Mouse (Mus musculus) limb, embryonic 11.5 days (tissue): ENCODE results near the gene Sars2. TPM values are rescaled to one million over a fixed set of nuclear protein-coding genes. Genes with fewer than 3 reads are reported as not detected.

Source experiments
- ATAC-seq: fragments of 200-750 bp; cut with Nextera tagmentation; 2 replicates; pipeline ENCODE4 v1.8.0; 2017; ENCODE audit warnings: low read depth; ENCODE audit not compliant: insufficient number of reproducible peaks, low FRiP score, low TSS enrichment
- DNase-seq: peaks from one replicate; pipeline ENCODE4 v3.0.0-alpha.2; 2015; ENCODE audit warnings: low spot score
- H3K27ac ChIP-seq: fragments of 300-500 bp; sonication (generic); replicated peaks from 2 replicates; pipeline ENCODE4 v1.5.1; 2014; ENCODE audit warnings: low read depth, mild to moderate bottlenecking, low read length
- H3K27me3 ChIP-seq: fragments of 300-500 bp; sonication (generic); 2 replicates; pipeline ENCODE4 v1.6.1; 2014; ENCODE audit warnings: mild to moderate bottlenecking, low read length, mixed read lengths; ENCODE audit not compliant: control insufficient read depth, insufficient read depth
- H3K36me3 ChIP-seq: fragments of 300-500 bp; sonication (generic); 2 replicates; pipeline ENCODE4 v1.6.1; 2014; ENCODE audit warnings: mild to moderate bottlenecking, low read length, moderate library complexity, mixed read lengths; ENCODE audit not compliant: control insufficient read depth, insufficient read depth
- H3K4me1 ChIP-seq: fragments of 300-500 bp; sonication (generic); 2 replicates; pipeline ENCODE4 v1.6.1; 2014; ENCODE audit warnings: low read length, mixed read lengths; ENCODE audit not compliant: control insufficient read depth, insufficient read depth
- H3K4me2 ChIP-seq: fragments of 300-500 bp; sonication (generic); 2 replicates; pipeline ENCODE4 v1.6.1; 2014; ENCODE audit warnings: low read depth, mild to moderate bottlenecking, moderate library complexity; ENCODE audit not compliant: severe bottlenecking
- H3K4me3 ChIP-seq: fragments of 300-500 bp; sonication (generic); 2 replicates; pipeline ENCODE4 v1.5.1; 2014; ENCODE audit warnings: low read depth, low read length
- H3K9ac ChIP-seq: fragments of 300-500 bp; sonication (generic); 2 replicates; pipeline ENCODE4 v1.6.1; 2014; ENCODE audit warnings: mild to moderate bottlenecking, low read length
- H3K9me3 ChIP-seq: fragments of 300-500 bp; sonication (generic); 2 replicates; pipeline ENCODE4 v1.6.1; 2016; ENCODE audit warnings: low read length; ENCODE audit not compliant: control insufficient read depth
- WGBS: fragments of 180-500 bp; shearing (Covaris S2); extraction: QIAGEN DNeasy Blood & Tissue Kit; methylation state at CpG from one replicate; pipeline ENCODE4 v1.1.7; 2014; 5-methylcytosine and 5-hydroxymethylcytosine counted together
- polyA plus RNA-seq: library from polyadenylated mRNA; unstranded; fragments of >200 nt; fragmentation: Nextera tagmentation; extraction: Ambion mirVana; gene quantifications from 2 replicates; pipeline ENCODE4 v1.2.1, GENCODE M21; 2014

The Sars2 gene
- polyA plus RNA-seq, 1 experiment from 2014 or later = 34.9 TPM

DNA sequence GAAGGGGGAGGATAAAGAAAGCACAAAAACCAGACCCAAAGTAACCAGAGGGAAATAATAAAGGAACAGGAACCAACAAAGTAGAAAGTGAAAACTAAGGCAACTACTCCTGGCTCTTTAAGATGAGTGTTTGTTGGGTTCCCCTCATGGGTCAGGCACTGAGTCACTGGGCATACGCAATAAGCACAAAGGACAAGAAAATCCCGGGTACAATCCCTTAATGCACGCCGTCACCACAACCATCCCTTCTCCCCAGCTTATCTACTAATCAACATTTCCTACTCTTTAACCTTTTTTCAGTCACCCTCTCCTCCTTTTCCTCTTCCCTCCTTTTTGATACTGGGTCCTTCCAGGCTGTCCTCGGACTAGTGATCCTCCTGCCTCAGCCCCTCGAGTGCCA is 23.4 kb downstream of the Sars2 start:
- H3K27me3 ChIP-seq = no peaks in the 10 kb centered on the region
- H3K9ac ChIP-seq = no peak overlapping the region
- DNase-seq (no peak), ATAC-seq (no peak)
- peaks cover 6% of the 10 kb centered on the region; the same call in 1 of the 2 replicates for H3K4me1 ChIP-seq
- no peaks in the 10 kb centered on the region for H3K9me3 ChIP-seq
- peaks cover 10% of the 10 kb centered on the region; the same call in 1 of the 2 replicates for H3K36me3 ChIP-seq
- no peak overlapping the region for H3K4me3 ChIP-seq
- peak overlapping the region; percentile 69; the same call in 1 of the 2 replicates for H3K4me2 ChIP-seq
- 86% methylated on average over 6 of the region's 6 CpGs for WGBS
- no peak overlapping the region for H3K27ac ChIP-seq

DNA sequence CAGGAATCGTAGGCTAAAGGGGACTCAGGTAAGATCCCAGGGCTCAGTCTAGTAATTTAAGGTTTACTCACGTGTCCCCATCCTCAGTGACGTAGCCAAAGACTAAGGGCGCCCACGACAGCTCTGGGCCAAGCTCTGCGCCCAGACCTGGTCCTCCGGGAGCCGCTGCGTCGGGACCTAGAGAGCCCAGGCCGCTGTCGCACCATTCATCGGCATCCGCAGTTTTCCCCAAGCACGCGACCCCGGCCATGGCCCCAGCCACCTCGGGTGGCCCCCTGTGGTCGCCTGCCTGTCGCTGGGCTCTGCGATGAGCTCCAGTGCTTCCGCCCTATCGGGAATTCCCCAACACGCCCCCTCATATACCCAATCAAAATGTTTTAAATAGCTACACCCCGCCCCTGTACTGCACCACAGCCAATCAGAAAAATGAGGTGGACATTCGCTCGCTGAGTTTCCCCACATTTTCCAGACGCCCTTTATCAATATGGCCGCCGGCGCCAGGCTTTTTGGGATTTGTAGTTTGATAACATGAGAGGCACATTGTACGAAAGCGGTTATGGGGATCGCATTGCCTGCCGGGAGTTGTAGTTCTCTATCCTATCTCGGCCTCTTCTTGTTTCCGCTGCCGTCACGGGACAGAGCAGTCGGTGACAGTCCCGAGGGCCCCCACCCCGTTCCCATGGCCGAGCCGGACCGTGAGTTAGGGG is 24.5 kb downstream of the Sars2 start, which contains the start of gene Sirt2:
TSS of gene Sirt2 (plus strand) at position 563 of the 707 bp plus-strand sequence.
- Histone ChIP-seq H3K4me3 (peak within 1 kb of the TSS; percentile 71), H3K36me3 (peaks cover 4% of the 10 kb centered on the region; the same call in 1 of the 2 replicates), H3K9me3 (no peaks in the 10 kb centered on the region), H3K4me1 (peaks cover 6% of the 10 kb centered on the region; the same call in 1 of the 2 replicates), H3K4me2 (peak within 1 kb of the TSS; percentile 69), H3K27me3 (no peaks in the 10 kb centered on the region), H3K9ac (peak within 1 kb of the TSS; percentile 58), H3K27ac (no peak within 1 kb of the TSS)
- under 1% methylated on average over 45 of the region's 45 CpGs for WGBS
- peak; percentile 98 for DNase-seq
- peak; percentile 98 for ATAC-seq

DNA sequence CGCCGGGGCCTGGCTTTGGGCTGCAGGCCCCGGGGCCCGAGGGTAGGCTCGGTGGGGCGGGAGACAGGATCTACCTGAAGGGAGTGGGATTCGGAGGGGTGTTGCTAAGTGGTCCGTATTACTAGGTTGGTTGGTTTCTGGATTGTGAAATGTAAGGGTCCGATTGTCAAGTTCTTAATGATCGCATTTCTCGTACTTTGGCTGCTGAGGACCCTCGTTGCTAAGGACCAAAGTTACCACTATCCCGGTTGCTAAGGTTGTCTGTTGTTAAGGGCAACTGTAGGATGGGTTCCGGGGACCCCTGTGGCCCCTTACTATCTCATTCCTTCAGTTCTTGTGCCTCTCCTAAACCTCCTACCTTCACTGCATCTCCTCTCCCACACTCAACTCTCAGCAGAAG is 25.1 kb downstream of the Sars2 start:
- peak overlapping the region; percentile 71 for H3K4me3 ChIP-seq

DNA sequence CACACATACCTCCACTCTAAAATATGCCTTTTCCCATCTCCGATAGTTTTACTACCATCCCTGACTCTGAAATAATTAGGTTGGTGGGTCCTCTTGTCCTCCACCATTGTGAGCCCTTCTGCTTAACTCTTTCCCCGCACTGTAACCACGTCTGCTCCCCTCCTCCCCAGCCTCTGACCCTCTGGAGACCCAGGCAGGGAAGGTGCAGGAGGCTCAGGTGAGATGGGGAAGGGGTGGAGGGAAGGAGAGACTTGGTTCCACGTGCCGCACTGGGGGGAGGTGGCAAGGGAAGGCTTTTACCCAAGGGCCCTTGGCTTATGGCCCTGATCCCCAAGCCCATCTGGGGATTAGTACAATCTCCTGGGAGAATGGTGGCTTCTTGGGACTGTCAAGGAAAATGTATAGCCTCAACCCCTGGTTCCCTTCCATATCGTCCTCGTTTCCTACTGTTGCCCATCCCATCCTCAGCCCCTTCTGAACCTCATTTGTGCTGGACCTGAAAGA is 25.7 kb downstream of the Sars2 start, which contains the start of gene Nfkbib:
TSS of gene Nfkbib (minus strand) at position 51 of the 504 bp plus-strand sequence.
- Histone ChIP-seq H3K27ac (no peak within 1 kb of the TSS), H3K9ac (peak within 1 kb of the TSS; percentile 52; the same call in 1 of the 2 replicates), H3K4me1 (peaks cover 6% of the 10 kb centered on the region; the same call in 1 of the 2 replicates), H3K4me2 (peak within 1 kb of the TSS; percentile 62), H3K36me3 (no peaks in the 10 kb centered on the region), H3K9me3 (no peaks in the 10 kb centered on the region), H3K4me3 (peak within 1 kb of the TSS; percentile 71), H3K27me3 (no peaks in the 10 kb centered on the region)
- ATAC-seq (no peak), DNase-seq (no peak)
- 67% methylated on average over 7 of the region's 7 CpGs for WGBS

More for the DNA sequence above, 25.1 kb downstream of the Sars2 start:
- ATAC-seq (no peak), DNase-seq (no peak)
- Histone ChIP-seq H3K9me3 (no peaks in the 10 kb centered on the region), H3K27ac (no peak overlapping the region), H3K4me1 (peaks cover 6% of the 10 kb centered on the region; the same call in 1 of the 2 replicates), H3K27me3 (no peaks in the 10 kb centered on the region), H3K9ac (peak overlapping the region; percentile 52; the same call in 1 of the 2 replicates), H3K36me3 (no peaks in the 10 kb centered on the region), H3K4me2 (peak overlapping the region; percentile 62)
- WGBS = 8% methylated on average over 14 of the region's 14 CpGs

DNA sequence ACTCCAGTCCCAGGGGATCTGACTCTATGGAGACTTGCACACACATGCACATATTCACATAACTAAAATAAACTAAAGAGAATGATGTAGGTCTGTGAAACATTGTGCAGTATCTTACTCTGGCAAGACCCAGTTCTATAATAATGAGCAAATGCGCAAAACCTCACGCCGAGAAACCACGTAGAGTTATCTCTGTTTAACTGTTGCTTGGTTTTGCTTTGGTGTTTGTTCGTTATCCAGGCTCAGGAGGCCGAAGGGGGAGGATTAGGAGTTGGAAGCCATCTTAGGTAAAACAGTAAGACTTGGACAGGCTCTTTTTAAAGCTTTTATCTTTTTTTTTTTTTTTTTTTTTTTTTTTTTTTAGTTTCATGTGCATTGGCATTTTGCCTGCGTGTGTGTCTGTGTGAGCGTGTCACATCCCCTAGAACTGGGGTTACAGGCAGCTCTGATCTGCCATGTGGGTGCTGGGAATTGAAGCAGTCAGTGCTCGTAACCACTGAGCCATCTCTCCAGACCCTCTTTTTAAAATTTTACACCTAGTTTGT is 27.7 kb downstream of the Sars2 start:
- WGBS = 93% methylated on average over 9 of the region's 9 CpGs
- Histone ChIP-seq H3K4me2 (no peak overlapping the region), H3K4me3 (no peak overlapping the region), H3K27me3 (no peaks in the 10 kb centered on the region), H3K9me3 (no peaks in the 10 kb centered on the region), H3K9ac (no peak overlapping the region), H3K27ac (no peak overlapping the region), H3K4me1 (peaks cover 6% of the 10 kb centered on the region; the same call in 1 of the 2 replicates), H3K36me3 (no peaks in the 10 kb centered on the region)
- no peak for ATAC-seq
- DNase-seq = no peak

DNA sequence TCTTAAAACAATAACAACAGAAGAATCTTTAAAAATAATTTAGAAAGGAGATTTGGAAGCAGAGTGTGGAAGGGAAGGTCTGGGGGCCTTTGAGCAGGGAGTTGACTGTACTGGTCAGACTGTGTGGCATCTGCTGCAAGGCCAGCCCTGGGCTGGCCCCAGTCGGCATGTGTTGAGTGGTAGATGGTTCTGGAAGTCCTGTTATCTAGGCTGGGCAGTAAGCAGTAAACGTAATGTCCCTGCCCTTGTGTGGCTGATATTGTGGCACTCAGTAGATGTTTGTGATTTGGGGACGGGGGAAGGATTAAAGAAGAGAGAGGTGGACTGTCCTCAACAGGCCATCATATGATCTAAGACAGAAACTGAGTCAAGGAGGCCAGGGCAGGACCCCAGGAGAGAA is 28.5 kb downstream of the Sars2 start:
- DNase-seq = no peak
- H3K9me3 ChIP-seq = no peaks in the 10 kb centered on the region

DNA sequence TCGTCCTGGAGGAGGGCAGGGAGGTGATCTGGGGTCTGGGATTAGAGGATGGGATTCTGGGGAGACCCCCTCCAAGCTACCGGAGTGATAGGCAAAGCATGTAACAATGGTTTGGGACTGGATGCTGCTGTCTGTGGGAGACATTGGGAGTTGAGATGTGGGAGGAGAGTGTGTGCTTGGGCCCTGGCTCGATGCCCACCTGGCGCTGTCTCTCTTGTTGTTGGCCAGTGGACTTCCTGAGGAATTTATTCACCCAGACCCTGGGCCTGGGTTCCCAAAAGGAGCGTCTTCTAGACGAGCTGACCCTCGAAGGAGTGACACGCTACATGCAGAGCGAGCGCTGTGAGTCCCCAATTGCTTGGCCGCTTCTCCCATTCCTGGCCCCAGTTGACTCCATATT is 30.1 kb downstream of the Sars2 start:
- 96% methylated on average over 11 of the region's 11 CpGs for WGBS
- H3K27ac ChIP-seq = no peak overlapping the region
- no peaks in the 10 kb centered on the region for H3K9me3 ChIP-seq
- no peak overlapping the region for H3K4me2 ChIP-seq
- DNase-seq (no peak), ATAC-seq (no peak)
- no peak overlapping the region for H3K9ac ChIP-seq
- no peak overlapping the region for H3K4me3 ChIP-seq
- no peaks in the 10 kb centered on the region for H3K27me3 ChIP-seq
- no peaks in the 10 kb centered on the region for H3K36me3 ChIP-seq
- peaks cover 3% of the 10 kb centered on the region; the same call in 1 of the 2 replicates for H3K4me1 ChIP-seq

More for the DNA sequence above, 28.5 kb downstream of the Sars2 start:
- H3K27me3 ChIP-seq = no peaks in the 10 kb centered on the region
- no peak overlapping the region for H3K27ac ChIP-seq
- H3K4me1 ChIP-seq = peaks cover 6% of the 10 kb centered on the region; the same call in 1 of the 2 replicates
- H3K4me2 ChIP-seq = no peak overlapping the region
- H3K36me3 ChIP-seq = no peaks in the 10 kb centered on the region
- 90% methylated on average over 3 of the region's 3 CpGs for WGBS
- no peak overlapping the region for H3K9ac ChIP-seq
- no peak overlapping the region for H3K4me3 ChIP-seq
- ATAC-seq = no peak

DNA sequence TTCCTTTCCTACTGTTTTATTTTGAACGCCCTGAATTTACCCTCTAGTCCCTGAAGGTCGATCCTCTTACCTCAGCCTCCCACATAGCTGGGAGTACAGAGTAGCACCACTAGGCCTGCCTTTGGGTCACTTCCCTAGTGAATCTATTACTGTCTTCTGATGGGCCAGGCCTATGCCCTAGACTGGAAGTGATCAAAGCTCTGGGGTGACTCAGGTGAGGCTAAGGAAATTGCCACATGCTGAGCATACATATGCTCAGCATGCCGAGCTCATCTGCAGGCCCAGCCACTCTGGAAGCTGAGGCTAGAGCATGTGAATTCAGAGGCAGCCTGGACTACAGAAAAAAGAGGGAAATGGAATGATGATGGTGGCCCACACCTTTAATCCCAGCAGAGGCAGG is 31.4 kb downstream of the Sars2 start:
- Histone ChIP-seq H3K4me3 (no peak overlapping the region), H3K36me3 (no peaks in the 10 kb centered on the region), H3K4me1 (no peaks in the 10 kb centered on the region), H3K27ac (no peak overlapping the region), H3K4me2 (no peak overlapping the region), H3K27me3 (no peaks in the 10 kb centered on the region), H3K9ac (no peak overlapping the region), H3K9me3 (no peaks in the 10 kb centered on the region)
- 74% methylated on average over 3 of the region's 3 CpGs for WGBS
- no peak for DNase-seq
- no peak for ATAC-seq
